Mouse (Mus musculus): ENCODE data around the gene Adipoq.

- no peak for TF ChIP-seq ZC3H11A (IDR thresholded peaks at IDR 0.05; ENCODE audit: low read depth, low read length)
- TF ChIP-seq EP300 (IDR thresholded peaks at IDR 0.05; ENCODE audit: low read length), result peak; percentile 79
- TF ChIP-seq CTCF (conservative IDR thresholded peaks at IDR 0.05 in 1 of 2, IDR thresholded peaks at IDR 0.05 in 1 of 2; ENCODE audit: low read depth in 2 of 2, low read length in 2 of 2), result no peak
- no peak for TF ChIP-seq ELF1 (IDR thresholded peaks at IDR 0.05; ENCODE audit: low read depth, low read length)
- TF ChIP-seq RCOR1 (conservative IDR thresholded peaks at IDR 0.05; ENCODE audit: low read depth, low read length), result 0 out of 2 replicates have a peak, but pooled peaks have one; percentile 50
- TF ChIP-seq POLR2A (IDR thresholded peaks at IDR 0.05; ENCODE audit: low read depth, low read length), result no peak
- TF ChIP-seq PAX5 (IDR thresholded peaks at IDR 0.05; ENCODE audit: low read length), result no peak
These were observed 2.0 kb upstream of the Adipoq start for GRCm38 (mm10) chr16:23144326-23144725.
